Mouse (Mus musculus) gastrocnemius, postnatal 4 days (tissue): Measurements from ENCODE around the gene Gm17087. TPM values are rescaled to one million over a fixed set of nuclear protein-coding genes. Genes with fewer than 3 reads are reported as not detected.
A peak's percentile ranks its signal among the peaks of the same experiment; 100 is the strongest.

Source experiments
- DNase-seq, 2 experiments: peaks; one replicate each; pipeline ENCODE4 v3.0.0; 2021 to 2022; ENCODE audit warnings: low spot score in 2 of 2, mixed read lengths in 2 of 2
- long read RNA-seq, 2 experiments: library from polyadenylated mRNA; stranded (forward); transcript quantifications; one replicate each; pipeline ENCODE4 v2.0.0; 2021
- total RNA-seq, 2 experiments: library from RNA; stranded (reverse); gene quantifications; 2 replicates each; pipeline ENCODE4 v1.2.3; 2021

Gm17087 gene
- total RNA-seq, result not detected
- long read RNA-seq, experiment 1, result 0 reads
- long read RNA-seq, experiment 2, result 0 reads

DNA sequence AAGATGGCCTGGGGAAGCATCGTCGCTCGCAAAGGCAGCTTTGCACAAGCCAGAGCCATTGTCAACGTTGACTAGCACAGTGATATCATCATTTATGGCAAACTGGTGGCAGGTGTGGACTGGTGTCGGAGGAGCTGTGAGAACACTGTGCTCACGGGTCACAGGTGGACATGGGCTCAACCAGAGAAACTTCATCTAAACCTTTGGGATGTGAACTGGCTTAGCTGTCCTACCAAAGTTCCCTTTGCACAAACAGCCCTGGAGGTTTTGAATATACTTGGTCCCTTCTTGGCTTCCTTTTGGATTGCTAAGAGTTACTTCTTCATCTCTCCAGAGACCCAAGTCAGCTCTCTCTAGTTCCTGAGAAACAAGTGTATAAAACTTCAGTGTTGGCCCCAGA lies at the start of gene Gm17087:
Gene Gm17087 (minus strand): TSS at position 101 of the 400 bp plus-strand sequence.
- DNase-seq, result no peak

DNA sequence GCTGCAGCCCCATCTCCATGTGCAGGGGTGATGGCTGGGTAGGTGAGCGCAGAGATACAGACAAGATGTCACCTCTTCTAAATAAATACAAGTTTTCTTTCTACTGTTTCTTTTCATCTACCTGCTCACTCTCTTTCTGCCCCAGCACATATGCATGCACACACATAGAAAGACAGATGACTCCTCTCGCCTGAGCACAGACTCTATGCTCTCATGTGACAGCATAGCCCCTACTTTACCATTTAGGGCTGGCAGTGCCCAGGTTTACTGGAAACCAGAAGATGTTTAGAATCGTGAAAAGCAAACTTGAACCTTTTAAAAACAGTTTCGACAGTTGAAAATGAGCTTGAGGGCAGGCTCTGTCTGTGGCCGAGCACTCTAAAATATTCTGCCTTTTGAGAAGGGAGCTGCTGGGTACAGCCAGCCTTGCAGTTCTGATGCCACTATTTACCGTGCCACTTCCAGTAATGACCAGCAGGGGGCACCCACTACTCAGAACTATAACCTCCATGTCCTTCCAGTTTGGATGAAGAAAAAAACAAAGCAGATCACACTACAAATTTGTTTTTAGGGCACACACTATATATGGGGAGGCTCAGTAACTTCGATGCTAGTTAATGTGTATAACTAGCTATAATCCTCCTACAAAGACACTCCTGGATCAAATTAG lies 47.3 kb upstream of the Gm17087 start:
- DNase-seq, result peak; percentile 67 to 68

DNA sequence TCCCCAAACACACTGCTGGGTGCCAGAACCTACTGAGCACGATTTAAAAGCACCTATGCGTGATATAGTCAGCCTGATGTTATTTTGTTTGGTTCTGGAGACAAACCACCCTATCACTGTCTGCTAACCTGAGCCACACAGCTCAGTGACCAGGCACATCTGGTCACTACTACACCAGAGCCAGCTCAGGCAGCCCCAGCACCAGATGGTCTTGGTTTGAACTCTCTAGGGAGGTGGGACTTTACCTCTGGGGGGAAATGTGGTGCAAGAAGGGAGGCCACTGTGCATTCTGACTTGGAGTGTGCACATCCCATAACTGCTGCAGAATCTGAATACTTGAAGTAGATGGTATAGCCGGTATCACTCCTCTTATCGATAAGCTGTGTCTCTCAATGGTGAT lies 45.2 kb upstream of the Gm17087 start:
- no peak for DNase-seq

DNA sequence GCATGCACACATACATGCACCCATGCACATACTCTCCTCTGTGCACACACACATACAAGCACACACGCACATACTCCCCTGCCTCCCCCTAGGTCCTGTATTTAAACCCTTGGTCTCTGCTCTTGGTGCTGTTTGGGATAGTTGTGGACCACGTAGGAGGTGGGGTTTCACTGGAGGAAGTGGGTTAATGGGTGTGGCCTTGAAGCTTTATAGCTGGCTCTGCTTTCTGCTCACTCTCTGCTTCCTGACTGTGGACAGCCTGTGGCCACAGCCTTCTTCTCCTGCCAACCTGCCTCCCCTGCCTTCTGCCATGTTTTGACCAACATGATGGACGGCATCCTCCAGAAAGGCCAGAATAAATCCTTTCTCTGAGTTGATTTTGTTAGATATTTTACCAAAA lies 39.9 kb upstream of the Gm17087 start:
- DNase-seq, result no peak

DNA sequence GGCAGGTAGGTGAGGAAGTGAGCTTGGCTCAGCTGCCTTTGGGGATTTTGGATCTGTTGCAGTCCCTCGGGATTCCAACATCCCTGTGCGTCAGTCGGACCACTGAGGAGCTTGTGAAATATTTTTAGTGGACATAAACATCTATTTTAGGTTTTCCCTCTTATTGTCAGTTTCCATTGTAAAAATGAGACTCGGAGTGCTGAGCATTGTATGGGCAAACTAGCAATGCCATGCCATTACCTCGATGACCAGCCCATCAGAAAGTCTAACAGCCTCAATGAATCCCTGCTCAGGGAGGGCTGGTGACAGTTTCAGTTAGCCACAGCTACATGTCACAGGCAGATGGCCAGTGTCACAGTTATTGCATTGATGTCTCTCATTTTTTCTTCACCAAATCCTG lies 39.2 kb upstream of the Gm17087 start:
- DNase-seq, result no peak

DNA sequence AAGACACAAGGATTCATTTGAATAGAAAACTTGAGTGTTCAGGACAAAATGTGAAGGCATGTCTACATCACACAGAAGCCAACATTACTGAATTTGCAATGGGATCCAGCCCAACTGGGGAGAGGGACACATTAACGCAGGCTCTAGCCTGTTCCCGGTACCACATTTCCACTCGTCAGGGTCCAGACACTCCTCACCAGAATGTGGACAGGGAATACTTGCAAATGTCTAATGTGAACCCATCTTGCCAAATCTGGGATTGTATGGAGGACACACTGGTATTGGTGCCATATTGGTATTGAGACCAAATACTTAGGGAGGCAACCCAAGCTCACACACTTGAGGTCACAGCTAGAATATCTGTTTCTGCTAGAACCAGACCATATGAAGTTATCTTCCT lies 36.2 kb upstream of the Gm17087 start:
- no peak for DNase-seq

DNA sequence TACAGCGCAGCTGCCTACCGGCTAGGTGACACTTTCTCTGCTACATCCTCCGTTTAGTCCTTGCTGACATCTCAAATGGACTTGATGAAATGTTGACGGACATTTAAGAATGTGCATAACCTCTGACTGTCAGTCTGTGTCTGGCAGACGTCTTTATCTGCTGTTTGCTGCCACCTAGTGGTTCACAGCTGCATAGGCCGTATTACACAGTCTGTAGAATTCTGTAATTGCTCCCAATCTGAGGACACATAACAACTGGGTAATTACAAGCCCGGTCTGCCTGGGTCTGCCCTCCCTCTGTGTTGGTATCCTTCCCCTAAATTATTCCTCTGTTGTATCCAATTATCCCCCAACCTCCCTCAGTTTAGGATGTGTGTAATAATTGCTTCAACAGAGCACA lies 31.0 kb upstream of the Gm17087 start:
- peak in 1 of 2 experiments; percentile 48 for DNase-seq

DNA sequence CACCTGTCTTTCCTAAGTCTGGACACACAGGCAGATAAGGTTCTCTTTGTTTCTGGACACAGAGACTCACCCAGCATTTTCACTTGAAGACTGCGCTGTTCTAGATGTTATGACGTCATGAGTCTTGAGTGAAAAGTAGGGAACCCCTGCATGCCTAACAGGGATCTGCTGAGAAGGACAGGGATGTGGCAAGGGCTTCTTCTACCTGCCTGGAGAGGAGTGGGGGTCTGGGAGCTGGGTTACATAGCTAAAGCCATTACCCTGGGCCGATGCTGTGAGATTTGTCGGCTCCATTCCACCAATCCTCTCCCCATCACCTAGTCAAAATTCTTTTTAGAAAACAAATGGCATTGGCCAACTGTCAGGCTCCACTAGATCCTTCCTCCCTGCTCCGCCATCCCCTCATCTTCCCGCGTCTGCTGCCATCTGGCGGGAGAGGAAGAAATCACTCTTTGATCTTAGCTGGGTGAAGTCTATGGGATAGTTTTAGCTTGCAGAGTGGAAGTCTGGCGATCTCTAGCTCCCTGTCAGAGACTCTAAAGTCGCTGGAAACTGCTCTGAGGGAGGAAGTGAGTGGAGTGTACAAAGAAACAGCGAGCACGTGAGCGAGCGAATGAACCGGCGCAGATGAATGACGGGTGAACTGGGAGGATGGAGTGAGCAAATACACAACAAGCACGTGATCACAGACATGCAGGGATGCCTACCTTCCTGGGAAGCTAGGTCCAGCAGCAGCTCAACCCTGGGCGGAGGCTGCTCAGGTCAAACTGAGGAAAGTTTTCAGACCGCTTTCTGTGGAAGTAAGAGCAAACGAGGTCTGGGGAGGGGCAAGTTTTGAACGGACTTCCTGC lies 25.9 kb upstream of the Gm17087 start:
- DNase-seq, result peak; percentile 41 to 74

DNA sequence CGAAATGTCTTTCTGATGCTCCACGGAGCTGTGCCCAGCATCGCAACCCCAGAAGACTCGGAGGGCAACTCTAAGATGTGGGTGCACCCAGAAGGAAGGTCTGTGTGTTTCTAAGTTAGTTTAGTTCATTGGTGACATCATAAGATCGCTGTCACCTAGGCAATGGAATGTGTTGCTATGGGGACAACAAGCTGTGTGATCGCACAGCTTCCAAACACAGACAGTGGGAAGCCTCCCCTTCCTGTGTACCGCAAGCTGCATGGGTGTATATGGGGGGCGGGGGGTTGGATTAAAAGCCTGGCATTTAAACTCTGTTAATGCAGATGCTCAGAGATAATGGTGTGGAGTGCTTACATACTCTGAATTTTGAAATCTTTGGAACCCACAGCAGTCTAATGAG lies 14.8 kb upstream of the Gm17087 start:
- DNase-seq, result no peak

DNA sequence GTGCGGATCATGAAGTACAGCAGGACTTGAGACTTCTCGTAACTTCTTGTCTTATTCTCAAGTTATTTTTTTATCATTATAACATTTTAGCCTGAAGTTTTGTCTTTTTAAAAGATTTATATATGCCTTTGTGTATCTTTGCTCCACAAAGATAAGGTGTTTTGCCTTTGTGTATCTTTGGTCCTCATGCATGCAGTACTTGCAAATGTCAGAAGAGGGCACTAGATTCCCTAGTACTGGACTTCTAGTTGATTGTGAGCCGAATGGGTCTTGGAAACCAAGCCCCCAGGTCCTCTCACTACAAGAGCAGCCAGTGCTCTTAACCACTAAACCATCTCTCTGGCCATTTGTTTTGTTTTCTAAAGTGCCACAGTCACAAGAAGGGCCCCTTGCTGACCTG lies 13.6 kb upstream of the Gm17087 start:
- no peak for DNase-seq

DNA sequence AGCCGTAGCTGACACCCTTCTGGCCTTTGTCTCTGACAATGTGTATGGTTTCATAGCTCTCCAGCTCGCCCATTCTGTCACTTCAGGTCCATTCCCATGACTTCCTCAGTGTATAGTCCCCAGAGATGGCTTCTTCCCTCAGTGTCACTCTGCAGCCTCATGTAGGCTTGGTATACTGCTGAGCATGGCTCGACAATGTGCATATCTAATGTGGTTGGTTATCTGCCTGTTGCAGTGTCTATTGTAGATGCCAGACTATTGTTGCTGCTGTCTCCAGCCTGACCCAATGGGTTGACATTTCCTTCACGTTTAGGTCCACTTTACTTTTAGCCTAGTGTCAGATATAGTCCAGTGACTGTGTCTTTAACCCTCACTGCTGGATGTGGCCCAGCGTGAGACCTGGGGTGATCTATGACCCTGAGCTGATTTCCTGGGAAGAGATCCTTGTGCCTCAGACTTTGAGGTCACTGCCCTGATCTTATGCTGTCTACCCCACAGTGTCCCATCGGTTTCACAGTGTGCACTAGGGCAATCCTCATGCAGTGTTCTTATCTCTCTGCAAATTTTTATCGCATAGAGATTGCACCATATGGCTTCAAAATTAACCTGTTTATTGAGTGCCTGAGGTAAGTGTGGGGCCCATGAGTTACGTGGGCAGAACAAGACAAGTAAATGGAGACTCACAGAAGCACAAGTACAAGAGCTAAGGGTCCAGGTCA lies 7.0 kb upstream of the Gm17087 start:
- no peak for DNase-seq

DNA sequence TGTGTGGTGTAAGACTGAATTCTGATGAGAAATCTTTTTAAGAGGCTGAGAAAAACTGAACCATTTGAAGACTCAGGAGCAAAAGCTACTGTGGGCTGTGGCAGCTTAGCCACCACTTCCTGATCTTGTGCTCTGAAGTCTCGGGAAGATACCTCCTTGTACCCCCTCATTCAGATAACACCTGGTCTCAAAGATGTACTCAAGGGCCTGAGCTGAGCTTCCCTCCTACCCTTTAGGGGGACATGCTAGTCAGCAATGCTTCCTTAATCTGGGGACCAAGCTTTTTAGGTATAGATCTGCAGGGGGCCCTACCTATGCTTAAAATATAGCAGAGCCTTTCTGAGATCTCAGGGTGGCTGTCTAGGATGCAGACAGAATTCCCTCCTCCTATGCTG lies 3.9 kb downstream of the Gm17087 start:
- DNase-seq, result no peak

DNA sequence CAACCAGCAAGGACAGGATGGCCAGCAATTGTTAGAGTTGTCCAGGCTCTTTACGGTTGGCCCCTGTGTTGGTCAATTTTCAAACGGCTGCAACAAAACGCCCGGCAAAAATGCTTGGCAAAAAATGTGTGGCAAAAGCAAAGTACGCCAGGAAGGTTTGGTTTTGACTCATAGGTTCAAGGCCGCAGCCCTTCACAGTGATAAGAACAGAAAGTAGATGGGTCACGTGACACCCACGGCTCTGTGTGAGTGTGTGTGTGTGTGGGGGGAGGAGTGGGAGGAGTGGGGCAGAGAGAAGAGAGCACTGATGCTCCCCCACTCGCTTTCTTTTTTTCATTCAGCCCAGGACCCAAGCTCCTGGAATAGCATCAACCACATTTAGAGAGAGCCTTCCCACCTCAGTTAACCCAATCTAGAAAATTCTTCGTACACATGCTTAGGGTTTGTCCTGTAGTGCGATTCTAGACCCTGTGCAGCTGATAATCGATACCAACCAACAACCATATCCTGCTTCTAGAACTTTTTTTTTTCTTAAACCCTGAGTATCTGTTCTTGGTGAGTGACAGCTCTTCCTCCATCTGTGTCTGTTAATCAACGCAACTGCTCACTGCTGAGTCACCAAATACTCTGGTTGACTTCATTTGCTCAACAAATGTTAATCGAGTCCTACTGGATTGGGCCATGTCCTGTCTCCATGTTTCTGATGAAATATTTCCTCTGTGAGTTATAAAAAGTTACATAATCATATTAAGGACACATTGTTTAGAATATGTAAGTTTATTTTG lies 4.5 kb downstream of the Gm17087 start:
- no peak for DNase-seq

DNA sequence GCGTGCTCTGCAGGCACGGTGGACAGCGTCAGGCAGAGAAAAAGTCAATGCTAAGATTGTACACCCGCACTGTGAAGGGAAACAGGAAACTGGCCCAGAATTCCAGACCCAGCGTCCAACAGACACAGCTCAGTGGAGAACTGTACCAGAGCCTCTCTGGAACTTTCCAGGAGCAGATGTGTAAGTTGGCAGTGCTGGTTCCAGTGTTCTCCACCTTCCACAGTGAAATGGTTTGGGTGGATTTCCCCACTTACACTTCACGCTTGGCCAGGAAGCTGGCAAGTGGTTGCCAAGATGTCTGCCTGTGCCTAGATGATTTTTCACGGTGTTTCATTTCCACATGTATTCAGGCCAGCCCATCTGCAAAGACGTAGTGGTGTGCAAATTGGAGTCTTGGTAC lies 8.8 kb downstream of the Gm17087 start:
- no peak for DNase-seq

DNA sequence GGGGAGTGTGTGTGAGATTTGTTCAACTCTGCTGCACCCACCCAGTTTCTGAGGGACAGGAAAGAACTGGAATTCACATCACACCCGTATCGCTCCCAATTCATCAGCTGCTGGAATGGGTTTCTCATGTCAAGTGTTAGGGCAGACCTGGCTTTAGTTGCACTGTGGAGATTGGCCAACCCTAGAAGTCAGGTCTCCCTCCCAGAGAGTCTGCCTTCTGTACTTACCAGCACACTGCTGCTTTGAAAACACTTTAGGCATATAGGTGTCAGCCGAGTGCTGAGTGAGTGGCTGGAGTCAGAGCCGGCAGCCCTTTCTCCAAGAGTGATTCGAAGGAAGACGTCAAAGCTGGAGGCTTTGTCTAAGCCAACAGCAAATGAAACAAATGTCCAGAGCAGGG lies 10.5 kb downstream of the Gm17087 start:
- no peak for DNase-seq

DNA sequence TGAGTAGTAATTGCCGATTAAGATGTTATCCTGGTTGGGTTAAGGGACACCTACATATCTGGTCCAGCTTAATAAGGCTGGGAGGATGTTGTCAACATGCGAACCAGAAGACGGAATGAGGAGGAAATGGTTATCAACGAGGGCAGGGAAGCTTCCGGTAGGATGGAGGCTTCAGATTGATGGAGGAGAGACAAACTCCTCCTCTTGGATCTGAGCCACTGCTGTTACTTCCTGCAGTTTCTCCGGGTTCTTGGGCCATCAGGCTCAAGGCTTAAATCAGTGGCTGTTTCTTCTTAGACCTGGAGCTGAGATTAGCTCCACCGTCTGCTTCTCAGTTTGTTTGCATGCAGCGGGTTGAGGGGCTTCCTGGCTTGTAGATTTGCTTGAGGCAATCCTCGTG lies 11.0 kb downstream of the Gm17087 start:
- DNase-seq, result no peak

DNA sequence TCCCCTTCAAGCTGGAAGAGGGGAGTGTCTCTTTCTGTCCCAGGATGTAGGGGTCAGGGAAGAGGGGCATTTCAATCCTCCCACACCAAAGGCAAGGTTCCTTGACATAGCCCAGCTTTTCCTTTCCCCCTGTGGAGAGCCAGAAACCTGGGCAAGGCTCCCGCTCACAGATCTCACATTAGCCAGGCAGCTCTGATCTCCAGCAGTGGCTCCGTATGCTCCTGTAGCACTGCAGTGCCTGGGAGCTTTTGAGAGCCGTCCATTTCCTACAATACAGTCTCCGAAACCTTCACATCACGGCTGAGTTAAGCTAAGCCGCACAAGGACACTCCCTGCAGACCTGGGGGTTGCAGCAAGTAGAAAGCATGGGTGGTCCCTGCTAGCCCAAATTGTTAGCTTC lies 12.5 kb downstream of the Gm17087 start:
- no peak for DNase-seq

DNA sequence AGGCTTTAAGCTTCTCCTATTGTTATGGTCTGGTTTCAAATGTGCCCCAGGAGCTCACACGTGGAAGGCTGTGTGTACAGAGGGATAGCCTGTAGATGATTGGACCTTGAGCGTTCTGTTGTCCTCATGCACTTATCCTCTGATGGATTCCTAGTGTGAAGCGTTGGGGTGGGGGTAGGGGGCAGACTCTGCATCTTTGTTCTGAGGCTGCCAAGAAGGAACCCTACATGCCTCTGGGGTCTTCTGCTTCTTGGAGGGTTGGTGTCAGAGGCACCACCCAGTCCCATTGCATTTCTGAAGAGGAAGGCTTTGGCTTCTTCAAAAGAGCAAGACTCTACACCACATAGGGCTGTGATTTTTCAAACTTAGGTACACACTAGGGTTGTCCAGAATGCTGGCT lies 13.1 kb downstream of the Gm17087 start:
- no peak for DNase-seq

DNA sequence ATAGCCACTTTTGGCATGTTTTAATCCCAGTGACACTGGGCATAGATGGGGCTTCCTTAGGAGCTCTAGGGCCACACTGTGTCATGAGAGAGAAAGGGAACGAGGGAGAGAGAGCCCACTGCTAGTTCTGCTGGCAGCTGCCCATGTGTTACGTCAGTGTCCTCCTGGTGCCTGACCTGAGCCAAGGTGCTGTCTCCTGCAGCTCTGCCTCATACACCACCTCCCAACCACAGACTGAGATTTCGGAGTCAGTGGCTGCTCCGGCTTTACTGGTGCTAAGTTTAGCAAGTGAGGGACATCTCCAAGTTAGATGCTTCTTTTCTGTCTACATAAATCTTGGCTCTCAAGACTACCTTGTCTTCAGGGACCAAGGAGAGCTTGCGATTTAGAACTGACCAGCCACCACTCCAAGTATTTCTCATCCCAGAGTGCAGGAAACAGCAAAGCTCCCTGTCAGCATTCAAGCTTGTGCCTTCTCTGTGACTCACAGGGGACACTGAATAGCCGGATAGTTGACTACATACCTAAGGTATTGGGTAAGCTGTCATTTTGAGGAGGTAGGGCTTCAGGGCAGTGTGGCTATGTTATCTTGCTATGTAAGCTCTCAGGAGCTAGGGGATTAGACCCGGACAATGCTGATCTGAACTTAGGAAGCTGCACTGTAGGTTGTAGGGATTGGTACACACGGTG lies 14.3 kb downstream of the Gm17087 start:
- DNase-seq, result no peak

DNA sequence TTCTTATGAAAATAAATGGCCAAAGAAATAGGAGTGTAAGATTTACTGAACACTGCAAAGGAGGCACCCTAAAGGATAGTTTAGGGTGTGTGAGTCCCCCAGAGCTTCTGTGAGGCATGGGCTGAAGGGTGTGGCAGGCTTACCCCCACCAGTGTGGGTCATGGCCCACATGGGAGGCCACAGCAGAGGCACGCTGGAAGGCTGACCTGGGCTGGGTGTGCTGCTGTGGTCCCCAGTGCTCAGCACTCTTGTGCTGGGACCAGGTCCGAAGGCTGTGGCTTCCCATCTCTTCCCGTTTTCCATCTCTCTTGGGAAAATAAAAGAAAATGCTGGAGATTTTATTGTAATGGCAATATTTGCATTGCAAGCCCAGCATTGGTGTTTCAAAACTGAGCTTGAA lies 15.1 kb downstream of the Gm17087 start:
- DNase-seq, result no peak

DNA sequence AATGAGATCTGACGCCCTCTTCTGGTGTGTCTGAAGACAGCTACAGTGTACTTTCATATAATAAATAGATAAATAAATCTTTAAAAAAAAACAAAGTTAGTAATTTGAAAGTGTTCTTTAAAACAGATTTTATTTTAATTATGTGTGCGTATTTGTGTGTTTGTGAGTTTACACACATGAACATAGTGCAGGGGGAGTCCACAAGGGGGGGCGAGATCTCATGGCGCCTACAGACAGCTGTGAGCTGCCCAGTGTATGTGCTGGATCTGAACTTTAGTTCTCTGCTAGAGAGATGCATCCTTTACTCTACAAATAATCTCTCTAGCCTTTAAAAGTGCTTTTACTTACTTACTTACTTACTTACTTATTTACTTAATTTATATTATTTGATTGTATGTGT lies 18.0 kb downstream of the Gm17087 start:
- DNase-seq, result no peak
